Mouse (Mus musculus): ENCODE measurements at regions not wholly inside any gene's neighbourhood (a gene's known extent, or its start where the extent isn't known, plus 50 kb on each side); places are given as distances from the start of the nearest gene placed in this dataset.

GRCm38 (mm10) chr16:93116111-93116969 lies 290.4 kb upstream of the Runx1 start:
- no peaks in the 10 kb centered on the region for H3K9me3 ChIP-seq (ENCODE audit: control insufficient read depth, low read length)
- H3K27ac ChIP-seq (replicated peaks; ENCODE audit: low read depth, low read length) = no peak overlapping the region
- H3K4me3 ChIP-seq (ENCODE audit: low read depth, low read length) = no peak overlapping the region
- no peak for ATAC-seq (ENCODE audit: insufficient number of reproducible peaks, low FRiP score, low TSS enrichment, low read depth)
- no peaks in the 10 kb centered on the region for H3K27me3 ChIP-seq (ENCODE audit: control insufficient read depth, insufficient read depth, low read length)
- no peaks in the 10 kb centered on the region for H3K36me3 ChIP-seq (ENCODE audit: control insufficient read depth, insufficient read depth, low read length)
- WGBS = 83% methylated on average over 16 of the region's 16 CpGs
- no peak overlapping the region for H3K4me2 ChIP-seq (ENCODE audit: low read depth, severe bottlenecking)
- no peaks in the 10 kb centered on the region for H3K4me1 ChIP-seq (ENCODE audit: control insufficient read depth, insufficient read depth, low read length)
- no peak overlapping the region for H3K9ac ChIP-seq (ENCODE audit: low read length)
- DNase-seq (ENCODE audit: low spot score) = no peak

GRCm38 (mm10) chr16:93110912-93111311 lies 285.0 kb upstream of the Runx1 start:
- Histone ChIP-seq H3K36me3 (ENCODE audit: control insufficient read depth, insufficient read depth, low read length) (no peaks in the 10 kb centered on the region), H3K4me3 (ENCODE audit: low read depth, low read length) (no peak overlapping the region), H3K9me3 (ENCODE audit: control insufficient read depth, low read length) (0 out of 2 replicates have a peak, but pooled peaks cover 2% of the 10 kb centered on the region), H3K27me3 (ENCODE audit: control insufficient read depth, insufficient read depth, low read length) (no peaks in the 10 kb centered on the region), H3K27ac (replicated peaks; ENCODE audit: low read depth, low read length) (no peak overlapping the region), H3K4me1 (ENCODE audit: control insufficient read depth, insufficient read depth, low read length) (no peaks in the 10 kb centered on the region), H3K9ac (ENCODE audit: low read length) (no peak overlapping the region), H3K4me2 (ENCODE audit: low read depth, severe bottlenecking) (no peak overlapping the region)
- DNase-seq (ENCODE audit: low spot score) (no peak), ATAC-seq (ENCODE audit: insufficient number of reproducible peaks, low FRiP score, low TSS enrichment, low read depth) (no peak)
- 84% methylated on average over 3 of the region's 3 CpGs for WGBS

DNA sequence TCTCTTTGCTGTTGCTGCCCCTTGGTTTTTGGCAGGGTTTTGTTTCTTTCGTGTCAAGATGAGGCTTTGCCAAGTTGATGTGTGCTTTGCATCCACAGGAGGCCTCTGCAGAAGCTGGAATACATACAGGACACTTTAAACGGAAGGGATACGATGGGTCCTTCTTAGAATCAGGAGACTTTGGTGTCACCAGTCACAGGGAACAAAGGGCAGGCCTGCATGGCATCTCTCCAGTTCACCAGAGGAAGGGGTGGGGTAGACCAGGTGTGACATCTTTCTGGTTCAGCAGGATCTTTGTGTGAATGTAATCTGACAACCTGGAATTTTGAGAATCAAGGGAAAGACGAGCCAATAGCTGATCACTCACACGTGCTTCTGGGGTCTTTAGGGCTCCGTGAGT lies 284.5 kb upstream of the Runx1 start:
- H3K4me3 ChIP-seq (ENCODE audit: low read depth, low read length) = no peak overlapping the region
- 82% methylated on average over 6 of the region's 6 CpGs for WGBS

GRCm38 (mm10) chr16:93109683-93110407 lies 283.9 kb upstream of the Runx1 start:
- H3K9me3 ChIP-seq (ENCODE audit: control insufficient read depth, low read length) = 0 out of 2 replicates have a peak, but pooled peaks cover 2% of the 10 kb centered on the region
- DNase-seq (ENCODE audit: low spot score) (no peak), ATAC-seq (ENCODE audit: insufficient number of reproducible peaks, low FRiP score, low TSS enrichment, low read depth) (no peak)
- H3K9ac ChIP-seq (ENCODE audit: low read length) = no peak overlapping the region
- no peak overlapping the region for H3K27ac ChIP-seq (replicated peaks; ENCODE audit: low read depth, low read length)
- H3K4me2 ChIP-seq (ENCODE audit: low read depth, severe bottlenecking) = no peak overlapping the region
- 94% methylated on average over 12 of the region's 12 CpGs for WGBS
- H3K27me3 ChIP-seq (ENCODE audit: control insufficient read depth, insufficient read depth, low read length) = no peaks in the 10 kb centered on the region
- H3K4me3 ChIP-seq (ENCODE audit: low read depth, low read length) = no peak overlapping the region
- no peaks in the 10 kb centered on the region for H3K36me3 ChIP-seq (ENCODE audit: control insufficient read depth, insufficient read depth, low read length)
- H3K4me1 ChIP-seq (ENCODE audit: control insufficient read depth, insufficient read depth, low read length) = no peaks in the 10 kb centered on the region

More for the DNA sequence above, 284.5 kb upstream of the Runx1 start:
- DNase-seq (ENCODE audit: low spot score) (no peak), ATAC-seq (ENCODE audit: insufficient number of reproducible peaks, low FRiP score, low TSS enrichment, low read depth) (no peak)
- 0 out of 2 replicates have a peak, but pooled peaks cover 2% of the 10 kb centered on the region for H3K9me3 ChIP-seq (ENCODE audit: control insufficient read depth, low read length)
- no peak overlapping the region for H3K4me2 ChIP-seq (ENCODE audit: low read depth, severe bottlenecking)
- H3K27me3 ChIP-seq (ENCODE audit: control insufficient read depth, insufficient read depth, low read length) = no peaks in the 10 kb centered on the region
- H3K27ac ChIP-seq (replicated peaks; ENCODE audit: low read depth, low read length) = no peak overlapping the region
- no peaks in the 10 kb centered on the region for H3K36me3 ChIP-seq (ENCODE audit: control insufficient read depth, insufficient read depth, low read length)
- H3K4me1 ChIP-seq (ENCODE audit: control insufficient read depth, insufficient read depth, low read length) = no peaks in the 10 kb centered on the region
- H3K9ac ChIP-seq (ENCODE audit: low read length) = no peak overlapping the region

DNA sequence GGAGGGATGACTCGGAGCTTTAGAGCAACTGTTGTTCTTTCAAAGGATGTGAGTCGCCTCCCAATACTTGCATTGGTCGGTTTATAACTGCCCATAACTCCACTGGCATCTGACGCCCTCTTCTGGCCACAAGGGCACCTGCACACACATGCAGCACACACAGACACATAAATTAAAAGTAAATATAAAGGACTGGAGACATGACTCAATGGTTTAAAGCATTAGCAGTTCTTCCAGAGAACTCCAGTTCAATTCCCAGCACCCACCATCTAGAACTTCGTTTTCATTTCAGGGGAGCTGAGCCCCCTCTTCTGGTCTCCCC lies 281.5 kb upstream of the Runx1 start:
- ATAC-seq (ENCODE audit: insufficient number of reproducible peaks, low FRiP score, low TSS enrichment, low read depth) (no peak), DNase-seq (ENCODE audit: low spot score) (no peak)
- 86% methylated on average over 5 of the region's 5 CpGs for WGBS

GRCm38 (mm10) chr16:93106811-93107523 lies 281.0 kb upstream of the Runx1 start:
- Histone ChIP-seq H3K27ac (replicated peaks; ENCODE audit: low read depth, low read length) (no peak overlapping the region), H3K4me1 (ENCODE audit: control insufficient read depth, insufficient read depth, low read length) (no peaks in the 10 kb centered on the region), H3K4me3 (ENCODE audit: low read depth, low read length) (no peak overlapping the region), H3K27me3 (ENCODE audit: control insufficient read depth, insufficient read depth, low read length) (no peaks in the 10 kb centered on the region), H3K9ac (ENCODE audit: low read length) (no peak overlapping the region), H3K9me3 (ENCODE audit: control insufficient read depth, low read length) (0 out of 2 replicates have a peak, but pooled peaks cover 2% of the 10 kb centered on the region), H3K4me2 (ENCODE audit: low read depth, severe bottlenecking) (no peak overlapping the region), H3K36me3 (ENCODE audit: control insufficient read depth, insufficient read depth, low read length) (no peaks in the 10 kb centered on the region)
- 73% methylated on average over 13 of the region's 13 CpGs for WGBS
- ATAC-seq (ENCODE audit: insufficient number of reproducible peaks, low FRiP score, low TSS enrichment, low read depth) (no peak), DNase-seq (ENCODE audit: low spot score) (no peak)

More for the DNA sequence above, 281.5 kb upstream of the Runx1 start:
- Histone ChIP-seq H3K36me3 (ENCODE audit: control insufficient read depth, insufficient read depth, low read length) (no peaks in the 10 kb centered on the region), H3K4me1 (ENCODE audit: control insufficient read depth, insufficient read depth, low read length) (no peaks in the 10 kb centered on the region), H3K4me2 (ENCODE audit: low read depth, severe bottlenecking) (no peak overlapping the region), H3K9me3 (ENCODE audit: control insufficient read depth, low read length) (0 out of 2 replicates have a peak, but pooled peaks cover 2% of the 10 kb centered on the region), H3K27me3 (ENCODE audit: control insufficient read depth, insufficient read depth, low read length) (no peaks in the 10 kb centered on the region), H3K4me3 (ENCODE audit: low read depth, low read length) (no peak overlapping the region), H3K27ac (replicated peaks; ENCODE audit: low read depth, low read length) (no peak overlapping the region), H3K9ac (ENCODE audit: low read length) (no peak overlapping the region)

DNA sequence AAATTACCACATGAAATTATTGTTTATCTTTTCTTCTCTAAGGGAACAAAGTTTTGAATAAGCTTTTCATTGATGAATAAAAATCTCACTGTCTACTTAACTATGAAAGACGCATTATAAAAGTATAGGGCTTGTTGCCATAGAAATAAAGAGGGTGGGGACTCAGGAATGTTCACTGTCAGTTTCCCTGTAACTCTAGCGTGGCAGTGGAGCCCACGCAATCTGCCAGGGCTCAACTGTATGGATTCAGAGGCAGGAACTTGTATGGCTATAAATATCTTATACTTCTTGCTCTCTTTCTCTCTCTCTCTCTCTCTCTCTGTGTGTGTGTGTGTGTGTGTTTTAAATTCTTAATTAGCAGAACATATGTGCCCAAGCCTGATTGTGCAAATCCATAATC lies 276.2 kb upstream of the Runx1 start:
- no peak overlapping the region for H3K4me3 ChIP-seq (ENCODE audit: low read depth, low read length)
- H3K9me3 ChIP-seq (ENCODE audit: control insufficient read depth, low read length) = no peaks in the 10 kb centered on the region
- no peaks in the 10 kb centered on the region for H3K27me3 ChIP-seq (ENCODE audit: control insufficient read depth, insufficient read depth, low read length)
- H3K27ac ChIP-seq (replicated peaks; ENCODE audit: low read depth, low read length) = no peak overlapping the region
- WGBS = 82% methylated on average over 3 of the region's 3 CpGs
- H3K4me1 ChIP-seq (ENCODE audit: control insufficient read depth, insufficient read depth, low read length) = no peaks in the 10 kb centered on the region
- DNase-seq (ENCODE audit: low spot score) = no peak
- H3K4me2 ChIP-seq (ENCODE audit: low read depth, severe bottlenecking) = no peak overlapping the region
- no peaks in the 10 kb centered on the region for H3K36me3 ChIP-seq (ENCODE audit: control insufficient read depth, insufficient read depth, low read length)
- no peak for ATAC-seq (ENCODE audit: insufficient number of reproducible peaks, low FRiP score, low TSS enrichment, low read depth)
- no peak overlapping the region for H3K9ac ChIP-seq (ENCODE audit: low read length)

GRCm38 (mm10) chr16:93098057-93098456 lies 272.1 kb upstream of the Runx1 start:
- no peak overlapping the region for H3K4me3 ChIP-seq (ENCODE audit: low read depth, low read length)
- no peaks in the 10 kb centered on the region for H3K27me3 ChIP-seq (ENCODE audit: control insufficient read depth, insufficient read depth, low read length)
- no peak overlapping the region for H3K4me2 ChIP-seq (ENCODE audit: low read depth, severe bottlenecking)
- no peak overlapping the region for H3K9ac ChIP-seq (ENCODE audit: low read length)
- H3K9me3 ChIP-seq (ENCODE audit: control insufficient read depth, low read length) = no peaks in the 10 kb centered on the region
- WGBS = 64% methylated on average over 8 of the region's 8 CpGs
- no peak for DNase-seq (ENCODE audit: low spot score)
- H3K36me3 ChIP-seq (ENCODE audit: control insufficient read depth, insufficient read depth, low read length) = no peaks in the 10 kb centered on the region
- no peak overlapping the region for H3K27ac ChIP-seq (replicated peaks; ENCODE audit: low read depth, low read length)
- ATAC-seq (ENCODE audit: insufficient number of reproducible peaks, low FRiP score, low TSS enrichment, low read depth) = no peak
- H3K4me1 ChIP-seq (ENCODE audit: control insufficient read depth, insufficient read depth, low read length) = no peaks in the 10 kb centered on the region

Data from limb, embryonic 11.5 days (tissue).